Mouse (Mus musculus): ENCODE results near the gene Rab3il1.

DNA sequence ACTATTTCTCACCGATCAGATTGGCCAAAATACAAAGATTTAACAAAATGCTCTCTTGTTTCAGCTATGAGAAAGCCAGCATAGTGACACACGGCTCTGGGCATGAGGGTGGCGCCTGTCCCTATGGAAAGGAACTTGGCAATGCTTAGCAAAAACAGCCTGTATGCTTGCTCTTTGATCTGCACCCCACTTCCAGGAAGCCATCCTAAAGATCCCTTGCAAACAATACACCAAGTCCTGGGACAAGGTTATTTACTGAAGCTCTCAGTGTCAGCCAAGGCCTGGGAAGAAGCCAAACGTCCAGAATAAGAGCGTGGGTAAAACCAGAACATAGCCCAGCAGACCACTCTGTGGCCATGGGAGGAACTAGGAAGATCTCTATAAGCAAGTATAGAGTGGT, 40.7 kb upstream of the Rab3il1 start:
- TF ChIP-seq CTCF (conservative IDR thresholded peaks at IDR 0.05 in 1 of 2, IDR thresholded peaks at IDR 0.05 in 1 of 2; ENCODE audit: low read depth in 2 of 2, low read length in 2 of 2) (no peak), POLR2A (IDR thresholded peaks at IDR 0.05; ENCODE audit: low read depth, low read length) (no peak), ZC3H11A (IDR thresholded peaks at IDR 0.05; ENCODE audit: low read depth, low read length) (no peak), SMC3 (IDR thresholded peaks at IDR 0.05; ENCODE audit: low read depth, low read length) (no peak)
